Mouse (Mus musculus): ENCODE results near the gene Slc38a11.

The Slc38a11 gene

GRCm38 (mm10) chr2:65321998-65322754 is 41.7 kb downstream of the Slc38a11 start:
- no peak for DNase-seq

- peak; percentile 70 to 79 for DNase-seq
Observed at GRCm38 (mm10) chr2:65320975-65321374, 42.9 kb downstream of the Slc38a11 start.

GRCm38 (mm10) chr2:65316721-65317120 is 47.1 kb downstream of the Slc38a11 start:
- no peak for DNase-seq

GRCm38 (mm10) chr2:65311250-65311649 is 52.6 kb downstream of the Slc38a11 start:
- no peak for DNase-seq

GRCm38 (mm10) chr2:65296541-65296940 is 67.3 kb downstream of the Slc38a11 start:
- DNase-seq: no peak

GRCm38 (mm10) chr2:65294092-65294491 is 69.7 kb downstream of the Slc38a11 start:
- peak; percentile 64 to 80 for DNase-seq

- DNase-seq: no peak
Observed at GRCm38 (mm10) chr2:65293411-65293810, 70.4 kb downstream of the Slc38a11 start.

- DNase-seq: no peak
Observed at GRCm38 (mm10) chr2:65289721-65290120, 74.1 kb downstream of the Slc38a11 start.

GRCm38 (mm10) chr2:65288696-65289095 is 75.1 kb downstream of the Slc38a11 start:
- DNase-seq: no peak

- DNase-seq: peak; percentile 16 to 56
Observed at GRCm38 (mm10) chr2:65285380-65285779, 78.5 kb downstream of the Slc38a11 start.

- no peak for DNase-seq
Observed at GRCm38 (mm10) chr2:65282979-65283378, 80.9 kb downstream of the Slc38a11 start.

GRCm38 (mm10) chr2:65279029-65279690 is 84.7 kb downstream of the Slc38a11 start:
- peak; percentile 20 to 57 for DNase-seq

- DNase-seq: no peak
Observed at GRCm38 (mm10) chr2:65275443-65276061, 88.3 kb downstream of the Slc38a11 start.

- DNase-seq: no peak
Observed at GRCm38 (mm10) chr2:65273910-65274309, 89.9 kb downstream of the Slc38a11 start.

- DNase-seq: no peak
Observed at GRCm38 (mm10) chr2:65268731-65269130, 95.1 kb downstream of the Slc38a11 start.

- DNase-seq: no peak
Observed at GRCm38 (mm10) chr2:65267834-65268233, 96.0 kb downstream of the Slc38a11 start.

GRCm38 (mm10) chr2:65266576-65267299 is 97.1 kb downstream of the Slc38a11 start:
- no peak for DNase-seq

Measured in kidney, postnatal 25 days (tissue).